Mouse (Mus musculus) MEL (cell line): ENCODE measurements around the gene Ror2. TPM values are rescaled to one million over a fixed set of nuclear protein-coding genes. Genes with fewer than 3 reads are reported as not detected.

Experiments used
- DNase-seq: peaks from one replicate; pipeline ENCODE4 v3.0.0; 2011; ENCODE audit warnings: low read depth, low spot score
- H3K27ac ChIP-seq: 2 replicates; pipeline ENCODE4 v1.5.1; 2012; ENCODE audit warnings: low read depth, mild to moderate bottlenecking, control low read depth, low read length, moderate library complexity; ENCODE audit not compliant: control insufficient read depth
- H3K27me3 ChIP-seq, 2 experiments: fragments of 150-350 bp in 1 of 2; sonication (generic) in 1 of 2; 2 replicates each; pipeline ENCODE4 v1.6.1; 2012; ENCODE audit warnings: low read length in 2 of 2, mild to moderate bottlenecking in 2 of 2, improper control_type of control experiment in 1 of 2, moderate library complexity in 1 of 2; ENCODE audit not compliant: insufficient read depth in 2 of 2, control insufficient read depth in 1 of 2
- H3K36me3 ChIP-seq, 2 experiments: 2 replicates each; pipeline ENCODE4 v1.6.1; 2012 to 2014; ENCODE audit warnings: low read length in 2 of 2, improper control_type of control experiment in 1 of 2, inconsistent platforms in 1 of 2, mild to moderate bottlenecking in 1 of 2; ENCODE audit not compliant: insufficient read depth in 2 of 2, control insufficient read depth in 1 of 2
- H3K4me1 ChIP-seq, 2 experiments: fragments of 150-350 bp in 1 of 2; sonication (generic) in 1 of 2; 2 replicates each; pipeline ENCODE4 v1.6.1; 2012; ENCODE audit warnings: low read length in 2 of 2, improper control_type of control experiment in 1 of 2, mild to moderate bottlenecking in 1 of 2; ENCODE audit not compliant: insufficient read depth in 2 of 2, control insufficient read depth in 1 of 2
- H3K4me3 ChIP-seq, 2 experiments: fragments of 150-350 bp in 1 of 2; sonication (generic) in 1 of 2; 2 replicates each; pipeline ENCODE4 v1.5.1; 2012; ENCODE audit warnings: low read depth in 2 of 2, low read length in 2 of 2, mild to moderate bottlenecking in 2 of 2, moderate library complexity in 2 of 2, control low read depth in 1 of 2, improper control_type of control experiment in 1 of 2; ENCODE audit not compliant: control insufficient read depth in 1 of 2, insufficient read depth in 1 of 2
- H3K79me2 ChIP-seq: 2 replicates; pipeline ENCODE4 v1.6.1; 2012; ENCODE audit warnings: mild to moderate bottlenecking, low read length, moderate library complexity; ENCODE audit not compliant: control insufficient read depth, poor library complexity, insufficient read depth
- H3K9ac ChIP-seq: 2 replicates; pipeline ENCODE4 v1.6.1; 2012; ENCODE audit warnings: low read depth, mild to moderate bottlenecking, control low read depth, low read length, moderate library complexity; ENCODE audit not compliant: control insufficient read depth, poor library complexity, severe bottlenecking
- H3K9me3 ChIP-seq: fragments of 150-350 bp; sonication (generic); replicated peaks from 2 replicates; pipeline ENCODE4 v1.6.1; 2012; ENCODE audit warnings: mild to moderate bottlenecking, low read length, improper control_type of control experiment, moderate library complexity; ENCODE audit not compliant: insufficient read depth
- BHLHE40 ChIP-seq: IDR thresholded peaks from 2 replicates; pipeline ENCODE4 v1.6.1; 2012; ENCODE audit warnings: low read depth, mild to moderate bottlenecking, inconsistent platforms, low read length, improper control_type of control experiment, borderline replicate concordance
- CHD2 ChIP-seq: IDR thresholded peaks from 2 replicates; pipeline ENCODE4 v1.6.1; 2011; ENCODE audit warnings: low read length, improper control_type of control experiment
- ELF1 ChIP-seq: IDR thresholded peaks from 2 replicates; pipeline ENCODE4 v1.6.1; 2014; ENCODE audit warnings: low read depth, mild to moderate bottlenecking, inconsistent platforms, low read length, improper control_type of control experiment, moderate library complexity
- ETS1 ChIP-seq: IDR thresholded peaks from 2 replicates; pipeline ENCODE4 v1.6.1; 2012; ENCODE audit warnings: low read depth, mild to moderate bottlenecking, inconsistent platforms, low read length, improper control_type of control experiment, moderate library complexity
- GABPA ChIP-seq: IDR thresholded peaks from 2 replicates; pipeline ENCODE4 v1.6.1; 2012; ENCODE audit warnings: low read depth, mild to moderate bottlenecking, inconsistent platforms, low read length, improper control_type of control experiment, moderate library complexity
- GATA1 ChIP-seq: IDR thresholded peaks from 2 replicates; pipeline ENCODE4 v1.6.1; 2011; ENCODE audit warnings: low read depth, low read length, improper control_type of control experiment
- JUND ChIP-seq: IDR thresholded peaks from 2 replicates; pipeline ENCODE4 v1.6.1; 2011; ENCODE audit warnings: low read depth, mild to moderate bottlenecking, improper control_type of control experiment, low read length
- KAT2A ChIP-seq: conservative IDR thresholded peaks from 2 replicates; pipeline ENCODE4 v1.6.1; 2012; ENCODE audit warnings: low read depth, low read length, improper control_type of control experiment, inconsistent platforms
- MAFK ChIP-seq: IDR thresholded peaks from 2 replicates; pipeline ENCODE4 v1.6.1; 2011; ENCODE audit warnings: low read depth, mild to moderate bottlenecking, low read length, improper control_type of control experiment, borderline replicate concordance
- MAX ChIP-seq: IDR thresholded peaks from 2 replicates; pipeline ENCODE4 v1.6.1; 2011; ENCODE audit warnings: low read length, improper control_type of control experiment
- MXI1 ChIP-seq: IDR thresholded peaks from 2 replicates; pipeline ENCODE4 v1.6.1; 2011; ENCODE audit warnings: mild to moderate bottlenecking, low read depth, low read length, improper control_type of control experiment
- NRF1 ChIP-seq: IDR thresholded peaks from 2 replicates; pipeline ENCODE4 v1.6.1; 2014; ENCODE audit warnings: low read depth, mild to moderate bottlenecking, inconsistent platforms, low read length, improper control_type of control experiment, moderate library complexity; ENCODE audit not compliant: poor library complexity, insufficient read depth, severe bottlenecking
- POLR2AphosphoS5 ChIP-seq: IDR thresholded peaks from 2 replicates; pipeline ENCODE4 v1.6.1; 2012; ENCODE audit warnings: low read depth, borderline replicate concordance, mild to moderate bottlenecking, inconsistent platforms, low read length, moderate library complexity, mixed read lengths
- TBP ChIP-seq: IDR thresholded peaks from 2 replicates; pipeline ENCODE4 v1.8.0; 2011; ENCODE audit warnings: low read depth, low read length, improper control_type of control experiment
- TCF12 ChIP-seq: IDR thresholded peaks from 2 replicates; pipeline ENCODE4 v1.6.1; 2014; ENCODE audit warnings: low read depth, mild to moderate bottlenecking, inconsistent platforms, low read length, improper control_type of control experiment, moderate library complexity
- USF2 ChIP-seq, 2 experiments: IDR thresholded peaks; 2 replicates each; pipeline ENCODE4 v1.6.1; 2011 to 2012; ENCODE audit warnings: improper control_type of control experiment in 2 of 2, low read length in 2 of 2, borderline replicate concordance in 1 of 2, inconsistent platforms in 1 of 2, low read depth in 1 of 2, mild to moderate bottlenecking in 1 of 2; ENCODE audit not compliant: insufficient read depth in 1 of 2
- ZC3H11A ChIP-seq: IDR thresholded peaks from 2 replicates; pipeline ENCODE4 v1.6.1; 2012; ENCODE audit warnings: low read depth, mild to moderate bottlenecking, inconsistent platforms, low read length, improper control_type of control experiment
- ZKSCAN1 ChIP-seq: IDR thresholded peaks from 2 replicates; pipeline ENCODE4 v1.6.1; 2012; ENCODE audit warnings: low read depth, mild to moderate bottlenecking, inconsistent platforms, low read length, improper control_type of control experiment, moderate library complexity
- ZNF384 ChIP-seq: IDR thresholded peaks from 2 replicates; pipeline ENCODE4 v1.6.1; 2012; ENCODE audit warnings: low read depth, mild to moderate bottlenecking, inconsistent platforms, low read length, improper control_type of control experiment
- polyA plus RNA-seq, 2 experiments: library from polyadenylated mRNA; stranded (reverse) in 1 of 2; unstranded in 1 of 2; fragments of >175 nt in 1 of 2; fragments of >200 nt in 1 of 2; gene quantifications; 2 replicates each; pipeline versions ENCODE4 v1.2.1 to v1.2.4; 2012; ENCODE audit warnings: low replicate concordance in 2 of 2, low read depth in 1 of 2; ENCODE audit not compliant: insufficient read length in 2 of 2, insufficient read depth in 1 of 2, missing spikeins in 1 of 2
- total RNA-seq: library from RNA; depleted of rRNA; stranded (reverse); fragments of 300-350 nt; gene quantifications from 2 replicates; pipeline ENCODE4 v1.2.3, GENCODE M21; 2012

The Ror2 gene
- total and polyA plus RNA-seq, 3 experiments: not detected

DNA sequence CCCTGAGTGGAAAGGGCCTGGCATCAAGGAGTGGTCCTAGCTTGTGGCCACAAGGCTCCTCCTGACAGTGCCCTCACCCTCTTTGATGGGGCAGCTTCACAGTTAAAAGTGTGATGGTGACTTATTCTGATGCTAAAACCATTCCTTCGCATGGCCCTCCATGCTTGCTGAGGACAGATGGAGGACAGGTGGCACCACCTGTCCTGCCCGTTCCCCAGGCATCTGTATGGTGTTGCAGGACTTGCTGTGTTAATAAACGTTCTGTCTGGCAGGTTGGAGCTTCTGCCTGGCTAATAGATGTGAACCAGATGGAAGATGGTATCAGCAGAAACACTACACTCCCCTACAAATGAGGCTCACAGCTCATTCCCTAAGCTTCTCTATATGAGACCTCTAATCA lies 140.4 kb downstream of the Ror2 start:
- no peaks in the 10 kb centered on the region for H3K36me3 ChIP-seq
- no peak for DNase-seq
- no peaks in the 10 kb centered on the region for H3K79me2 ChIP-seq
- TF ChIP-seq NRF1 (no peak), ETS1 (no peak), JUND (no peak), ZKSCAN1 (no peak), GABPA (no peak), ELF1 (no peak), GATA1 (no peak), ZNF384 (no peak), MAX (no peak), USF2 (IDR thresholded peaks at IDR 0.05; ENCODE audit: borderline replicate concordance in 1 of 2, insufficient read depth in 1 of 2, low read depth in 1 of 2, low read length in 2 of 2) (no peak), KAT2A (no peak), POLR2AphosphoS5 (no peak), BHLHE40 (no peak), TBP (no peak), TCF12 (no peak), MAFK (no peak)
- no peaks in the 10 kb centered on the region for H3K4me1 ChIP-seq
- H3K27ac ChIP-seq: no peak overlapping the region
- no peaks in the 10 kb centered on the region for H3K27me3 ChIP-seq
- no peaks in the 10 kb centered on the region for H3K9me3 ChIP-seq
- no peak overlapping the region for H3K4me3 ChIP-seq
- H3K9ac ChIP-seq: no peak overlapping the region

DNA sequence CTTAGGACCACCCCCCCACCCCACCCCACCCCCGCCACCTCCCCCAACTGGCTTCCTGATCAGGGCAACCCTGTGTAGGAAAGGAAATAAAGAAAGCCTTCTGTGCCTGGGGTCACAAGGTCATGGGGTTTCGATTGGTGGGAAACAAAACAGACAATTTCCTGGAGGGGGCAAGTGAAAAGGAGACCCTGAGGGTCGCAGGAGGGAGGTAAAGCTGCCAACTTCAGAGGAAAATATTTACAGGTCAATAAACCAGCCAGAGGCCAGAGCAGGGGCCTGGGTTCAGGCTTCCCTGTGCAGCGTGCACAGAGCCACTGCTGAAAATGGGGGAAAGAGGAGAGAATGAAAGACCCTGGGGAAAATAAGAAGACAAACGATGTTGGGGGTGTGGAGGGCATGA lies 142.8 kb downstream of the Ror2 start:
- DNase-seq: no peak
- H3K9ac ChIP-seq: no peak overlapping the region
- H3K27ac ChIP-seq: no peak overlapping the region
- H3K79me2 ChIP-seq: no peaks in the 10 kb centered on the region
- no peak overlapping the region for H3K4me3 ChIP-seq
- no peaks in the 10 kb centered on the region for H3K36me3 ChIP-seq
- no peaks in the 10 kb centered on the region for H3K27me3 ChIP-seq
- H3K4me1 ChIP-seq: no peaks in the 10 kb centered on the region
- TF ChIP-seq BHLHE40 (no peak), ZC3H11A (no peak), ZKSCAN1 (no peak), POLR2AphosphoS5 (no peak), MXI1 (no peak), TCF12 (no peak), CHD2 (no peak)
- H3K9me3 ChIP-seq: no peaks in the 10 kb centered on the region
